ENCODE assay signal across 16 mouse cellular contexts in genomic region chr9:86999956-87000582, GRCm38 (mm10). TPM values are rescaled to one million over a fixed set of nuclear protein-coding genes. Genes with fewer than 3 reads are reported as not detected.
A peak's percentile ranks its signal among the peaks of the same experiment; 100 is the strongest.
DNase-seq lines count a peak whose midpoint lies in the region; ATAC-seq and TF ChIP-seq lines count a peak whose summit lies in the region.
"Had no signal": no experiment of that assay in that cellular context is flagged by ENCODE, and none has a peak within 500 bp of the region (broad histone marks: within the 10 kb centered on the region; RNA-seq: fewer than 3 reads in every experiment).

No protein-coding gene starts in this region.

- H3K4me1 ChIP-seq in megakaryocyte, embryonic 14.5 days, result peaks cover 12% of the 10 kb centered on the region
- H3K4me1 ChIP-seq in olfactory bulb, adult 2 months (ENCODE audit: control insufficient read depth, insufficient read depth, low read length), result peaks cover 10% of the 10 kb centered on the region; the same call in 1 of the 2 replicates
- no peaks in the 10 kb centered on the region for H3K4me1 ChIP-seq in forebrain, postnatal 0 days (ENCODE audit: insufficient read depth)
- H3K4me1 ChIP-seq: forebrain, embryonic 12.5 days had no signal

- H3K9me3 ChIP-seq in megakaryocyte, embryonic 14.5 days, result peaks cover 5% of the 10 kb centered on the region
- no peaks in the 10 kb centered on the region for H3K9me3 ChIP-seq in forebrain, postnatal 0 days (ENCODE audit: low read length)
- H3K9me3 ChIP-seq: forebrain, embryonic 12.5 days had no signal

- peak; percentile 70 for DNase-seq in NIH3T3 (ENCODE audit: low read depth)
- peak; percentile 63 to 85 for DNase-seq in frontal cortex, adult 2 months (ENCODE audit: extremely low spot score in 1 of 2, low spot score in 1 of 2)
- DNase-seq in embryo, embryonic 10 days (ENCODE audit: low spot score), result no peak
- no peak for DNase-seq in forebrain, postnatal 0 days
- DNase-seq: lung, adult 2 months had no signal

- H3K27ac ChIP-seq in olfactory bulb, adult 2 months (ENCODE audit: insufficient read depth, low read depth, low read length), result peak overlapping the region; percentile 98
- no peak overlapping the region for H3K27ac ChIP-seq in forebrain, postnatal 0 days (ENCODE audit: low read depth, low read length)
- H3K27ac ChIP-seq: forebrain, embryonic 12.5 days; hindbrain, postnatal 0 days; kidney, postnatal 0 days had no signal

- peak overlapping the region; percentile 78 for H3K4me3 ChIP-seq in megakaryocyte, embryonic 14.5 days (replicated peaks)
- H3K4me3 ChIP-seq in olfactory bulb, adult 2 months (ENCODE audit: insufficient read depth, low read depth, low read length), result no peak overlapping the region
- no peak overlapping the region for H3K4me3 ChIP-seq in forebrain, postnatal 0 days (ENCODE audit: low read depth, low read length)
- H3K4me3 ChIP-seq: forebrain, embryonic 12.5 days had no signal

- no peaks in the 10 kb centered on the region for H3K27me3 ChIP-seq in megakaryocyte, embryonic 14.5 days (replicated peaks)
- no peaks in the 10 kb centered on the region for H3K27me3 ChIP-seq in forebrain, postnatal 0 days (ENCODE audit: insufficient read depth, low read length)
- H3K27me3 ChIP-seq: forebrain, embryonic 12.5 days had no signal

- no peak for TF ChIP-seq CTCF in olfactory bulb, adult 2 months (IDR thresholded peaks at IDR 0.05; ENCODE audit: insufficient read depth, low read depth, low read length)
- TF ChIP-seq CTCF in forebrain, postnatal 0 days (IDR thresholded peaks at IDR 0.05; ENCODE audit: low read depth), result no peak

- no peak overlapping the region for H3K4me2 ChIP-seq in forebrain, postnatal 0 days (ENCODE audit: low read depth)
- H3K4me2 ChIP-seq: forebrain, embryonic 12.5 days; midbrain, embryonic 11.5 days had no signal

- TF ChIP-seq POLR2A in olfactory bulb, adult 2 months (IDR thresholded peaks at IDR 0.05; ENCODE audit: insufficient read depth, low read depth, low read length), result no peak

- 29% methylated on average over 2 of the region's 2 CpGs for WGBS in olfactory bulb, adult 2 months
- WGBS in forebrain, postnatal 0 days, result 72% methylated on average over 2 of the region's 2 CpGs

- ATAC-seq in megakaryocyte, adult 5-6 weeks (ENCODE audit: poor library complexity, severe bottlenecking), result no peak
- ATAC-seq in CD4-positive, CD25-positive, alpha-beta regulatory T cell, adult 4 months, result no peak
- no peak for ATAC-seq in forebrain, postnatal 0 days
- ATAC-seq: hindbrain, postnatal 0 days had no signal

- no peak overlapping the region for H3K9ac ChIP-seq in forebrain, postnatal 0 days
- H3K9ac ChIP-seq: forebrain, embryonic 12.5 days had no signal

- H3K36me3 ChIP-seq in megakaryocyte, embryonic 14.5 days (replicated peaks; ENCODE audit: low read length), result no peaks in the 10 kb centered on the region
- no peaks in the 10 kb centered on the region for H3K36me3 ChIP-seq in forebrain, postnatal 0 days (ENCODE audit: insufficient read depth)
- H3K36me3 ChIP-seq: forebrain, embryonic 12.5 days had no signal

RNA-seq across cellular contexts. Expression of gene Ripply2, which starts 15.3 kb away (rescaled TPM):
- 0.84 TPM in 1 of 2 replicates, not detected in the other for polyA plus RNA-seq in megakaryocyte, embryonic 14.5 days (2012; ENCODE audit: insufficient read depth, low replicate concordance)
- total RNA-seq in megakaryocyte, adult 5-6 weeks (2015), result not detected in 2 replicates
- not detected in 2 replicates for total RNA-seq in megakaryocyte, adult 5-6 weeks (2017)
- 7.8 and 8.9 TPM in 2 replicates for polyA plus RNA-seq in frontal cortex, adult 2 months (2012; rRNA removed)
- polyA plus RNA-seq in olfactory bulb, adult 2 months (2012; ENCODE audit: insufficient read depth, insufficient read length, low replicate concordance, missing spikeins), result not detected in 2 replicates
- polyA plus RNA-seq in CD4-positive, CD25-positive, alpha-beta regulatory T cell, adult 4 months (2017; shearing (Covaris generic)), result not detected
- 3.5 and 5.6 TPM in 2 replicates for total RNA-seq in forebrain, postnatal 0 days (2014; rRNA removed)
- polyA plus RNA-seq in forebrain, postnatal 0 days (2015; fragmentation: Nextera tagmentation; extraction: Ambion mirVana), result 13.0 and 13.2 TPM in 2 replicates
- polyA plus RNA-seq: gonadal fat pad, adult 2 months; limb, embryonic 14.5 days; lung, adult 2 months; testis, adult 2 months had no signal

RNA-seq across cellular contexts. Expression of gene Cyb5r4, which starts 21.7 kb away (rescaled TPM):
- 3.1 and 8.3 TPM in 2 replicates for polyA plus RNA-seq in megakaryocyte, embryonic 14.5 days (2012; ENCODE audit: insufficient read depth, low replicate concordance)
- total RNA-seq in megakaryocyte, adult 5-6 weeks (2015), result 189 and 205 TPM in 2 replicates
- total RNA-seq in megakaryocyte, adult 5-6 weeks (2017), result 163 and 177 TPM in 2 replicates
- polyA plus RNA-seq in frontal cortex, adult 2 months (2012; rRNA removed), result 31.1 and 34.4 TPM in 2 replicates
- not detected in 2 replicates for polyA plus RNA-seq in olfactory bulb, adult 2 months (2012; ENCODE audit: insufficient read depth, insufficient read length, low replicate concordance, missing spikeins)
- polyA plus RNA-seq in CD4-positive, CD25-positive, alpha-beta regulatory T cell, adult 4 months (2017; shearing (Covaris generic)), result 10 to 100 TPM; 23.7 to 25.6 TPM
- 37.5 and 40.2 TPM in 2 replicates for total RNA-seq in forebrain, postnatal 0 days (2014; rRNA removed)
- 37.6 and 40.3 TPM in 2 replicates for polyA plus RNA-seq in forebrain, postnatal 0 days (2015; fragmentation: Nextera tagmentation; extraction: Ambion mirVana)

Comparison
In these comparisons a context has a peak if more than half of its experiments do, and no peak if none do; other contexts are left out.
1. DNase-seq: peak in NIH3T3 (single experiment) and frontal cortex, adult 2 months (2 of 2); none in embryo, embryonic 10 days (single experiment) and forebrain, postnatal 0 days (single experiment).